Mouse (Mus musculus) heart, postnatal 25 days (tissue): ENCODE data around the gene Heg1. TPM values are rescaled to one million over a fixed set of nuclear protein-coding genes. Genes with fewer than 3 reads are reported as not detected.

Source experiments
- DNase-seq: peaks from one replicate; pipeline ENCODE4 v3.0.0; 2022; ENCODE audit warnings: low spot score
- intact Hi-C: fragments of 180-260 bp; cut with DNase I; formaldehyde crosslinking; loops from one replicate; pipeline ENCODE4 v1.15.1; 2025
- total RNA-seq, 2 experiments: library from RNA; stranded (reverse); gene quantifications; 2 replicates each; pipeline ENCODE4 v1.2.3; 2021

The Heg1 gene
- total RNA-seq, result 100 to 1,000 TPM; 155 to 170 TPM

- peak; percentile 88 for DNase-seq
- intact Hi-C loops, result loop anchor here (2.0 kb wide), 1 partner anchor 101 kb away; no protein-coding TSS in a partner anchor
These were observed at the start of gene Heg1 for GRCm38 (mm10) chr16:33684162-33684702. Gene Heg1, plus strand, starts transcription at chr16:33684370.

GRCm38 (mm10) chr16:33635836-33636595 is 48.2 kb upstream of the Heg1 start:
- no peak for DNase-seq
- intact Hi-C loops, result no loop called here

DNA sequence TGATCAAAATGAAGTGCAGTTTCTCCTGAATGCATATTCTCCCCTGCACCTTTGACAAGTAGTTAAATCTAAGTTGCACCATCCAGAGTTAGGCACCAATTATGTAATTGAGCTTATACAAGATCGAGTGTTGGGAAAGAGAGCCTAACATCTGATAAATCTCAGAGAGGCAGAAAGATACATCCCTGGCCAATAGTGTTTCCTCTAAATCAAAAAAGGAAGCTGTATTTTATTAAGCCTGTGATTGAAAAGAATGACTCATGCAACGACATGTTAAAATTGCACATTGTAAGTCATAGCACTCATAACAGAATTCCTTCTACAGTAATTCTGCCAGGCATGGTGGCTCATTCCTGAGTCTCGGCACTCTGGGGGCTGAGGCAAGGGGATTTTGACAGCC is 42.4 kb upstream of the Heg1 start:
- intact Hi-C loops, result no loop called here
- no peak for DNase-seq

DNA sequence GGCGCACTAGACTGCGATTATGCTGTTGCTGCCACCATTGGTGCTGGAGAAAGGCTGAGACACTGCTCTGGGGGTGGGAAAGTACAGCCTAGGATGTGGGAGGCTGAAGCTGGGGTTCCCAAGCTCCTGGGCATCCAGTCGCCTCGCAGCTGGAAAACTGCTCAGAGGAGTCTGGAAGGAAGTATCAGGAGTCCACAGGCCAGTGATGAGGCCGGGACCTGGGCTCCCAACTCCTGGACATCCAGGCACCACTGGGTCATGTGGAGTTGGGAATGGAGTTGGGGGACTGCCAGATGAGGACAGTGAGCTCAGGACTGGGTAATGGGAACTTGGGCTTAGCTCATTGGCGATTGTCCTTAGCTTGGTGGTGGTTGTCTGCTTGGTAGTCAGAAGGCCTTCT is 31.1 kb upstream of the Heg1 start:
- DNase-seq, result no peak
- intact Hi-C loops, result no loop called here

- intact Hi-C loops, result no loop called here
These were observed 28.7 kb upstream of the Heg1 start for GRCm38 (mm10) chr16:33655443-33655842.

GRCm38 (mm10) chr16:33657191-33657590 is 27.0 kb upstream of the Heg1 start:
- intact Hi-C loops, result no loop called here
- DNase-seq, result no peak

More at GRCm38 (mm10) chr16:33655443-33655842, 28.7 kb upstream of the Heg1 start:
- DNase-seq, result no peak

DNA sequence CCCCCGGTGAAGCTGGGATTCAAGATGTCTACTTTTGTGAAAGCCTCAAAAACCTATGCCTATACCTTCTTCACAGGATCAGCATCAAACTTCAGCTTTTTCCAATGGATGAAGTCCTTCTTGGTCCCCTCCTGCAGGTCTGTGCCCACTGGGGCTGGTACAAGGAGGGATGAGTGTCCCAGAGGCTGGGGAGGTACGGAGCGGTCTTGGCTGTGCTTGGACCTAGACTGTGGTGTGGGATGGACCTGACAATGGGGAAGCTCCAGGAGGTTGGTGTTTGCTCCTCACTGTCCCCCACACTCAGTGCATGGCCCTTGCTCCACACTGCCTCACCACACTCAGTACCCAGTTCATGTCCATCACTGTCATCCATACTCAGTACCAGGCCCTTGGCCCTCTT is 26.0 kb upstream of the Heg1 start:
- DNase-seq, result no peak
- intact Hi-C loops, result no loop called here

DNA sequence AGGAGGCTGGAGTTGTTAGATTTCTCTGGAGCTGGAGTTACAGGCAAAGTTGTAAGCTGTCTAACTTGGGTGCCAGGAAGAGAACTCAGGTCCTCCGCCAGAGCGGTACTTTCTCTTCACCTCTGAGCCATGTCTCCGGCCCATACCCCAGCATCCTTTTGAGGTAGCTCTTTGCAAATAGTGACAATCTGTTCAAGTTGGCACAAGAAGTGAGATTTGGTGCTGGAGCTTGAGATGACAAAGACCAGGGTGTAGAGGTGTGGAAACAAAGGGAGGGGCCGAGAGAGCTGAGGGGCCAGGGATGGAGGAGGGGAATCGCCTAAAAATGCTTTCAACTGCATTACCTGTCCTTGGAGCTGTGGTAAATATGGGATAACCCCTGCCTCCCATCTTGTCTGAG is 24.6 kb upstream of the Heg1 start:
- intact Hi-C loops, result no loop called here
- no peak for DNase-seq

DNA sequence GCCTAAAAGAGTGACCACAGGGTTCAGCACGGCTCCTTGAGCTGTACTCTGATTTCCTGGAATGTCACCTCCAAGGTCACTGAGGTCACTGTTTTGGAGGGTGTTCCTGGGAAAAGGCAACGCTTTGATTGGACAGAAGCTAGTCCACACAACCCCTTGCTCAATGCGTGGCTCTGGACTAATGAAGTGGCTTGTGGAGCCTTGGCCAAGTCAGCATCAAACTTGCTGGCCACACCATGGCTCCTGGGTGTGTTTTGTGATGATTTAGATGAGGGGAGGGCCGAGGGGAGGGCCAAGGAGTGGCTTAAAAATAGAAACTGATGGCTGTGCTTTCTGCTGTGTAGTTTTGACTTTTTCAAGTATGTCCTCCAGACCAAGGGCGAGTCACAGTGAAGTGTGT is 24.0 kb upstream of the Heg1 start:
- intact Hi-C loops, result no loop called here
- peak; percentile 62 for DNase-seq

DNA sequence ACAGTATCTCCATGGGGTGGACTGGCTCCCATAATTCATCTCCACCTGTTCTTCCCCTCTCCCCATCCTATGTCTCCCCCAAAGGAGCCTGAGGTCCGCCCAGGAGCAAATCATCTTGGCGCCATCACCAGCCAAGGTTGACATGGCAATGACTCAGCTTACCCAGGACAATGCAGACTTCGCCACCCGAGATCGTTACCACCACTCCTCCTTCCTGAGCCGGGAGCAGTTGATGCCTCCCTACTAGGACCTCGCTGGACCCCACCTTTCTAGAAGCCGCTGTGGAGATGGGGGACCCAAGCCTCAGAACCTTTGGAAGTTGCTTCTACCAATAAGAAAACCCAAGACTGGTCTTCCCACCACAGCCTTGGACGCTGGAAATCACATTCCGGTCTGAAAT is 21.3 kb upstream of the Heg1 start:
- intact Hi-C loops, result no loop called here
- DNase-seq, result no peak

DNA sequence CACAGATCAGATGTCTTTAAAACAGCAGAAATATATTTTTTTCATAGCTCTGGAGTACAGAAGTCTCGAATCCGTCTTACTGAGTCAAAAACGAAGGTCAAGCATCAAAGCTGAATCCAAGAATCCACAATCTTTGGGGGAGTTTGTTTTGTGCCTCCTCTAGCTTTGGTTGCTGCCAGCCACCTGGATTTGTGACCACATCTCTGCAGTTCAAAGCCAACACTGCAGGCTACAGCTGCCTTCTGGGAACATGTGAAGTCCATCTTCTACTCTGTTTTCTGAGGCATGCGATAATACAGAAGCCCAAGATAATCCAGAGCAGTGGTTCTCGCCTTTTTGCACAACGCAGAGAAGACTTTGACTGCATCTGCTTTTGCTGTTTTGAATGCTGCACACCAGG is 17.9 kb upstream of the Heg1 start:
- DNase-seq, result no peak
- intact Hi-C loops, result no loop called here

DNA sequence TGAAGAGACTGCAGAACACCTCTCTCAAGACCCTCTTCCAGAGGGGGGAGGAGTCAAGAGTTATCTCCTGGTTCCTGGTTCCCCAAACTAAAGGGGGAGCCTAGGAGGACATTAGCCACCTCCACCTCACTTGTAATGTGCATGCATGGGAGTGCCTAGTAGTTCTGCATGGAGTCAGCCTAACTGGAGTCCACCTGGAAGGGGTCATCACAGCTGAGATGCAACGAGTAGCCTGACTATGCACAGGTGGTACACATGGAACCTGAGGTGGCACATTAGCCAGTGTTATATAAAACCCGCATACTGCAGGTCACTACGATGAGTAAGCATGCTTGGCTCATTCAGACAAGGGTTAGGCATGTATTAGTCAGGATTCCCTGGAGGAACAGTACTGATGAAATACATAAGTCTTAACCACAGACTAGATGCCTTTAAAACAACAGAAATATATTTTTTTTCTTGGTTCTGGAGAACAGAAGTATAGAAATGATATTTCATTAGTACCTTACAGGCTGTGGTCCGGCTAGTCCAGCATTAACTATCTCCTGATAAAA is 17.1 kb upstream of the Heg1 start:
- DNase-seq, result no peak
- intact Hi-C loops, result no loop called here

DNA sequence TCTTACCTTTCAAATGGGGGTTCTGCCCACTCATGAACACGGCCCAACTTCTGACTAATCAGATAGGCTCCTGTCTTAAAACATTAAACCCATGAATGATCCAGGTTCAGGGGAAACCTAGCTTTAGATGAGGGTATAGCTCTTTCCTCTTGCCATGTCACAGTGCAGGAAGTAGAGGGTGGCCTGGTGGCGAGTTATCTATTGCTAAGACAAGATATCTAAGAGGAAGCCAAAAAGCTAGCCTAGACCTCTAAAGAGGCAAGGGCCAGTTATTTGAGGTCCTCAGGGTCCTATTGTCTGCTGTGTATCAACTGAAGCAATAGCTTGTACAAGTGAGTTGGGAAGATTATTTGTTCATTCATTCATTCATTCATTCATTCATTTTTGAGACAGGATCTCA is 15.7 kb upstream of the Heg1 start:
- DNase-seq, result no peak
- intact Hi-C loops, result no loop called here

DNA sequence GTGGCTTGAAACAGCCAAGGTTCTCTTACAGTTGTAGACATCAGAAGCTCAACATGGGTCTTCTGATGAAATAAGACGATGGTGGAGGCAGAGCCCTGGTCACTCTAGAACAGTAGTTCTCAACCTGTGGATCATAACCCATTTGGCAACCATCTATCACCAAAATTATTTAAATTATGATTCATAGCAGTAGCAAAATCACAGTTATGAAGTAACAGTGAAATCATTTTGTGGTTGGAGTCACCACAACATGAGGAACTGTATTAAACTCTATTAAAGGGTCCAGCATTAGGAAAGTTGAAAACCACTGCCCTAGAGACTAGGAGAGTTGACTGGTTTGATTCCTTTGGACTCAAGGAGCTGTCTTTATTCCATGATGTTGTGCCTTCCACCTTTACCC is 15.1 kb upstream of the Heg1 start:
- intact Hi-C loops, result no loop called here
- no peak for DNase-seq

DNA sequence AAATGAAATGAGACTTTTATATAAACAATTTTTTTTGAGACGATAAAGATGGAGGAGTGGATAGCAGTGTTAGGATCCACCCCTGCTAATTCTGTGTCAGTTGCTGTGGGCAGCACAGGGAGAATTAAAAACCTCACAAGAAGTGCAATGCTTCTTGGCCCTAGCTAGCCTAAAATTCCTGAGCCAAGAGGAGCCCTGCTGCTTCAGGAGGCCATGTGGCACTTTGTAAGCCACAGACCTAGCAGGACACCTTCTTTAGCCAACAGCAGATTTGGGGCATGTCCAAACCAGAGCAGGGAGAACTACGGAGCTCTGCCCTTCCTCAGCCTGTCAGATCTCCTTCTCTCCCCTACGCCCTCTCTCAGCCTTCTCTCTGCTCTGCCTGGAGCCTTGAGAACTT is 13.8 kb upstream of the Heg1 start:
- DNase-seq, result no peak
- intact Hi-C loops, result no loop called here

DNA sequence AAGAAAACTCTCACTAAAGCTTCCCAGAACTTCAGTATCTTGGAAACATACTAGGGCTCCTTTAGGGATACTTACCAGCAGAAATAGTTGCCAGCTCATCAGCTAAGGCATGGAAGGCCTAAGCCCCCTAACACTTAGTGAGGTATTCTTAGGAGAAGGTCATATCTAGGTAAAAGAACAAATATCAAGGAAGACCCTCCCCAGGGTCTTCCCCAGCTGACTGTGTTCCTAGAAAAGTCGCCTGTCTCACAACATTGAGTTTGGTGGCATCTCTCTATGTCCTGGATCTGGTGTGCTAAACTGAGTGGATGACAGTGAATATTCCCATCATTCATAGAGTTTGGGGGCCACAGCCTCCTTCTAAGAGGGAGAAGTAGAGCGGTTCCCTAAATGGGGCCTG is 13.2 kb upstream of the Heg1 start:
- intact Hi-C loops, result no loop called here

DNA sequence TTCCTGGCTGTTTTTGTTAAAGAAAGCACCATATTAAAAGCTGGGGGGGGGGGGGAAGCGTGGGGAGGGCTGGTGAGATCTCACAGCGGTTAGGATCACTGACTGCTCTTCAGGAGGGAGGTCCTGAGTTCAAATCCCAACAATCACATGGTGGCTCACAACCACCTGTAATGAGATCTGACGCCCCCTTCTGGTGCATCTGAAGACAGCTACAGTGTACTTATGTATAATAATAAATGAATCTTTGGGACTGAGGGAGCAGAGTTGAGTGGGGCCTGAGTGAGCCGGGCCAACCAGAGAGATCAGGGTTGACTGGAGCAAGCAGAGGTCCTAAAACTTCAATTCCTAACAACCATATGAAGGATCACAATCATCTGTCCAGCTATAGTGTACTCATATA is 12.0 kb upstream of the Heg1 start:
- no peak for DNase-seq
- intact Hi-C loops, result no loop called here

More for the DNA sequence above, 13.2 kb upstream of the Heg1 start:
- DNase-seq, result no peak

DNA sequence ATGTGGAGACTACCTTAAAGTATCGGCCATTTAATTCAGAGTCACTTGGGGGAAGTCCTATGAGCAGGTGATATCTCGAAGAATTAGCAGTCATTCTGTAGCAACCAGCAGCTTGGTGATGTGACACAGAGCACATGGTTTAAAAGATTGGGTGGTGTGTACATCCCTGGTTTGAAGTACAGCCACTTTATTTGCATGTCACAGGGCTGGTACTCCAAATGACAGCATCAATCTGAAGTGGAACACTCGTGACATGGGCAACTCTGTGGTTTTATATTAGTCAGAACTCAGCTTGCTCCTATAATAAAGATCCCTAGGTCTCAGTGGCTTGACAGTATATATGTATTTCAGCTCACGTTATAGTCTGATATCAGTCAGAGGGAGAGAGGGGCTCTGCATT is 11.5 kb upstream of the Heg1 start:
- DNase-seq, result no peak
- intact Hi-C loops, result no loop called here

- intact Hi-C loops, result no loop called here
- DNase-seq, result no peak
These were observed 10.6 kb upstream of the Heg1 start for GRCm38 (mm10) chr16:33673530-33674109.

DNA sequence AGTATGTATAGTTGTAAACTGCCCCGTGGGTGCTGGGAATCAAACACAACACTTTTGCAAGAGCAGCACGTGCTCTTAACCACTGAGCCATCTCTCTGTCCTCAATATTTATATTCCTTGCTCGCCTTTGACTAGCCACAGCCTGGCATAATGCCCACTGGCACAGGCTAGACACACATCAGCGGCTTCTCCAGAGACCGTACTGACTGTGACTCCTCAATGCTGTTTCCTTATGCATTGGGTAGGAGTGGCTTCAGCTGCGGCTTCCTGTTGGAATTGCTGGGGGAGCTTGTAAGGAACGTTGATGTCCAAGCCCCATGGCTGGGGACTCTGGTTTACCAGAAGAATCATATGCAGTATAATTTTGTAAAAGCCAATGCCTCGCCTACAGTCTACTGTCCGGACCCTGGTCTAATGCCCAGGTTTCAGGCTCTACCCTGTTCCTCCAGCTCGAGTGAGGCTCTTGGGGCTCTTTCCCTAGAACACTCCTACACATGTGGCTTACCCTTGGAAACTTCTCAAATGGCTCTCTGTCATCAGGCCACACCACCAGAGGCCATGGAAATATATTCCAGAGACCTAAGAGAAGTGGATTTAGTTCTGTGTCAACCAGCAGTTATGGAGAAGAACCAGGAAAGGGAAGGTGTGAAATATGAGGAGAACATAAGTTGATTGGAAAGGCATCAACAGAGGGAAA is 8.9 kb upstream of the Heg1 start:
- DNase-seq, result no peak

DNA sequence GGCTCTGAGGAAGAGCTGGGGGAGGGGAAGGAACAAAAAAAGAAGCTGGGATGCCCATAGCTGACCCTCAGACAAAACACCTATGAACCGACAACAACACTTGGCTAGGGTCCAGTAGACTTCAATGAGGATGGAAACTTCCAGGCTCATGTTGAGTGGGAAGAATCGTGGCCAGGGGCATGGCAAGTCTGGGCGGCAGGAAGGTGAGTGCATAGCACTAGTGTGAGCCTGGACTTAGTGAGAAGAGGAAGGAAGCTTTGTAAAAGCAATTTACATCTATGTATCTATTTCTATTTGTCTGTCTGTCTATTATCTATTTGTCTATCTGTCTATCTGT is 8.4 kb upstream of the Heg1 start:
- intact Hi-C loops, result loop anchor here (5.0 kb wide), 1 partner anchor 36 kb away; no protein-coding TSS in a partner anchor
- DNase-seq, result no peak

More for the DNA sequence above, 8.9 kb upstream of the Heg1 start:
- intact Hi-C loops, result loop anchor here (5.0 kb wide), 1 partner anchor 37 kb away; no protein-coding TSS in a partner anchor
